Mouse (Mus musculus) Muller cell, postnatal 12 days (primary cell): Measurements from ENCODE around the gene Gm17482.

Source experiments
- DNase-seq: peaks from one replicate; pipeline ENCODE4 v3.0.0-alpha.2; 2015; ENCODE audit errors: inconsistent ontology term

The Gm17482 gene

GRCm38 (mm10) chr6:115245500-115246058, 18.4 kb downstream of the Gm17482 start:
- no peak for DNase-seq

GRCm38 (mm10) chr6:115251531-115251985, 24.4 kb downstream of the Gm17482 start:
- DNase-seq, result peak; percentile 31

- DNase-seq, result peak; percentile 20
Observed at GRCm38 (mm10) chr6:115252099-115252873, 25.1 kb downstream of the Gm17482 start, which contains the start of gene Timp4. TSS of gene Timp4 (minus strand) at chr6:115252205.

DNA sequence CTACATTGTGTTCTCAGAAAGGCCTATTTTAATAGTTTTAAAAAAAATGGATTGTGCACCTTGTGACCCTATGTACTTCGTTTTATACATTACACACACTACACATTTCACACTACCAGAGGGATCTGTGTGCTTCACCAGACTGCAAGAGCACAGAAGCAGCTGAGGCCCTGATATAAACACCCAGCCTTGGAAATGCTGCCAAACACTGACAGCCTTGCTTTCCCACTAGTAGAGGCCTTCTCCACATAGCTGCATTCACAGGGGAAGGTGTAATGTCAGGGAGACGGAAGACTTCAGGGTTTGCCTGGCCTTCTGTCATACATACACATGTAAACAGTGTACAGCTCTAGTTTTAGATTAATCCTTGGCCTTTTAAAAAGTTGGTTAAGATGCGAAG, 28.0 kb downstream of the Gm17482 start:
- no peak for DNase-seq

DNA sequence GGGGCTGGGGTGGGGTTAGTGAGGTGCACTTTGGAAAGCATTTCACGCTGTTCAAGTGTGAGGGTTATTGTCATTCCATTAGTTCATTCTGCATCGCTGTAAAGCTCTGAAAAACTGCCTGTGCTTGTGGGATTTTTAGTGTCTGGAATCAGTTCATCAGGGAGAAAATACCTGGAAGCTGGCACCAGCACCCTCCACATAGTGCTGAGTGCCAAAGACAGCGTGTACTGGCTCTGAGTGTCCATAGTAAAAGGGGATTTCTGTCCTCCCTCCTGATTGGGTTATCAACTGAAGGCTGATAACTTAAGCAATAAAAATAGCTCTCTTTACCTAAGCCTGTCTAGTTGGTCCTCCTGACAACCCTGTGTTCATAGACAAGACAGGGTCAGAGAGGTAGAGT, 33.4 kb downstream of the Gm17482 start:
- no peak for DNase-seq

DNA sequence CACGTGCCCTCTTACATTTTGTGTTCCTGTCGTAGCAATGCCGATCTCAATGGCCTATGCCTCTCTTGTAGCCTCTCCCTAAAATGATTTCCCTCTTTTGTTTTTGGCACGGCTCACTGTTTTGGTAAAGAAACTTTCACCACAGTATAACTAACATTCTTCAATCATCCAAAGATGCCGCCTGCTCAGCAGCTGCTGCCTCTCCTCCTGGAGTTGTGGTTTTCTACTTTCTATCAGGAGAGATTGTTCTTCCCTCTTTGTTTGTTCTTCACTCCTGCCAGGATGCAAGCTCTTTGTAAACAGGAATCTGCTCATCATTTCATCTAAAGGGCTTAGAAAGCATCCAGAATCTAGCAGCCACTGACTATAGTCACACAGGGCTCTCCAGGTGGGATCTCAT, 39.6 kb downstream of the Gm17482 start:
- DNase-seq, result no peak

- DNase-seq, result peak; percentile 76
Observed at GRCm38 (mm10) chr6:115267916-115268315, 40.8 kb downstream of the Gm17482 start.

- DNase-seq, result no peak
Observed at GRCm38 (mm10) chr6:115268551-115269385, 41.6 kb downstream of the Gm17482 start.

GRCm38 (mm10) chr6:115269561-115269960, 42.4 kb downstream of the Gm17482 start:
- no peak for DNase-seq

DNA sequence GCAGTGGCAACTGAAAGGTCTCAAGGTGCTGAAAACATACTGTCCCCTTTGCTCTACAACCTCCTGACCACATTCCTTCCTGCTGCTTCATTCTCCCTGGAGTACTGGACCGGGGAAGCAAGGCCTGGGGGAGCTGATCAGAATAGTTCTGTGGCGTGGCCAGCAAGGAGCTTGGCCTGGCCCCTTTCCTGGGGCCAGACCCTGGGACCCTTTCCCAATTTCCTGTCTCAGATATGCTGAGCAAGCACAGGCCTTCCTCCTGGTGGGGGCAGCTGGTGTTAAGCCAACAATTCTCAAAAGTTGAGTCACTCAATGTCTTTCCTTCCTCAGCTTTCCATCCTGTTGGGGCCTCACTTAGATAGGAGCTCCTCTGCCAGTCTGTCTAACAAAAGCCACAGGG, 42.9 kb downstream of the Gm17482 start:
- no peak for DNase-seq

GRCm38 (mm10) chr6:115271326-115271725, 44.2 kb downstream of the Gm17482 start:
- DNase-seq, result no peak

- peak; percentile 83 for DNase-seq
Observed at GRCm38 (mm10) chr6:115271866-115272271, 44.7 kb downstream of the Gm17482 start.

GRCm38 (mm10) chr6:115273346-115273745, 46.2 kb downstream of the Gm17482 start:
- no peak for DNase-seq

GRCm38 (mm10) chr6:115274705-115275104, 47.6 kb downstream of the Gm17482 start:
- DNase-seq, result no peak

- DNase-seq, result no peak
Observed at GRCm38 (mm10) chr6:115275116-115275815, 48.1 kb downstream of the Gm17482 start.

GRCm38 (mm10) chr6:115278086-115278485, 50.9 kb downstream of the Gm17482 start:
- DNase-seq, result no peak

GRCm38 (mm10) chr6:115279639-115280038, 52.5 kb downstream of the Gm17482 start:
- no peak for DNase-seq

DNA sequence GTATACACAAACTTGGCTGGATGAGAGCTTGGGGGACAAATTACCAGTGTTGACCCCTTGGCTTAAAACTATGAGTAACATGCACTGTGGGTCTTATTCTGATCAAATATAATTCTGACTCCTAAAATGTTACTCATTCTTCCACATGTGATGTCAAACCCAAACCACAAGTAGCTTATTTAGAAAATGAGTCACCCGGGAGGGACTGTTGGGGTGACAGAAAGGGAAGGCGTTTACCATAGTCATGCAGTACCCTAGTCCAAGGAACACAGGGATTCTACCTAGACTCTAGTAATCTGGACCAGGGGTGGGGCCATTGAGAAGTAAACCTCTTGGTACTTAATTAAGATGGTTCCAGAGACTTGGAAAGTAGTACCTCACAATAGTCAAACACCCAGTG, 57.0 kb downstream of the Gm17482 start:
- peak; percentile 69 for DNase-seq

- no peak for DNase-seq
Observed at GRCm38 (mm10) chr6:115286441-115286840, 59.3 kb downstream of the Gm17482 start.

DNA sequence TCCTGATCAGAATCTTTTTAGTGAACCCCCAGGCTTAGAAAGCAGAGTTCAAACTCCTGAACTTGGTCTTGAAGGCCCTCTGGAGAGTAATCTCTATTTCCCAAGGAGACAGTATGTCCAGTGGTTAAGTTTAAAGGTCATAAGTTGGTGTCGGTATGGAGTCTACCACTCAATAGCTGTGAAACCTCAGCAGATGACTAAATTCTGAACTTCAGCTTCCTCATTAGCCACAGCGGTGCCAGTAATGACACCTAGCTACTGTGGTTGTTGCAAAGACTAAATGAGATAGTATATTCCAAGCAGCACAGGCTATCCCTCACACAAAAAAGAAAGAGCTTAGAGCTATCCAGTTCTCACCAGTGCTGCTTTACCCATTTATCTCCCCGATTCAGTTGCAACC, 61.1 kb downstream of the Gm17482 start:
- no peak for DNase-seq

DNA sequence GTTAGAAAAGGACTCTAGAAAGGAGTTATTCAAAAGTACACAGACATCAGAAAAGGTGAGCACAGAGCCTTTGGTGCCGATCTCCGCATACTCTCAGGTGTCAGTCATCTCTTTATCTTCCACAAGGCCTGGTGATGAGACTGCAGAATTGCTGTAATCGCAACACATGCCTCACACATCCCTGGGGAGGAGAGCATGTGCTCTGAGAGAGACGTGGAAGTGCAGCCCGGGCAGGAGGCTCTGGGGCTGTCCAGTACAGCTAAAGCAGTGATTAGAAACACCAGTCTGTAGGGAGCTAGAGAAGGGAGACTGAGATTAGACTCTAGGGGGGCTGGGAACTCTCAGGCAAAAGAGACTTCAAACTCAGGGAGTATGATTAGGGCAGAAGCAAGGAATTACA, 63.4 kb downstream of the Gm17482 start:
- DNase-seq, result no peak

GRCm38 (mm10) chr6:115291068-115291467, 63.9 kb downstream of the Gm17482 start:
- no peak for DNase-seq
